Mouse (Mus musculus): Measurements from ENCODE around the gene Knop1.

- TF ChIP-seq EP300 (IDR thresholded peaks at IDR 0.05; ENCODE audit: low read length) (no peak), NELFE (IDR thresholded peaks at IDR 0.05; ENCODE audit: low read depth, low read length) (no peak), BHLHE40 (IDR thresholded peaks at IDR 0.05; ENCODE audit: low read depth, low read length) (no peak), TCF12 (IDR thresholded peaks at IDR 0.05; ENCODE audit: low read depth, low read length) (no peak), CTCF (conservative IDR thresholded peaks at IDR 0.05 in 1 of 2, IDR thresholded peaks at IDR 0.05 in 1 of 2; ENCODE audit: low read depth in 2 of 2, low read length in 2 of 2) (no peak), MAX (IDR thresholded peaks at IDR 0.05; ENCODE audit: low read length) (no peak), ETS1 (conservative IDR thresholded peaks at IDR 0.05; ENCODE audit: low read depth, low read length) (no peak), POLR2A (IDR thresholded peaks at IDR 0.05; ENCODE audit: low read depth, low read length) (no peak), PAX5 (IDR thresholded peaks at IDR 0.05; ENCODE audit: low read length) (no peak)
These were observed 44.5 kb downstream of the Knop1 start for GRCm38 (mm10) chr7:118811407-118812106.
